Mouse (Mus musculus): Measurements from ENCODE around the gene Cers6.

Cers6 gene

DNA sequence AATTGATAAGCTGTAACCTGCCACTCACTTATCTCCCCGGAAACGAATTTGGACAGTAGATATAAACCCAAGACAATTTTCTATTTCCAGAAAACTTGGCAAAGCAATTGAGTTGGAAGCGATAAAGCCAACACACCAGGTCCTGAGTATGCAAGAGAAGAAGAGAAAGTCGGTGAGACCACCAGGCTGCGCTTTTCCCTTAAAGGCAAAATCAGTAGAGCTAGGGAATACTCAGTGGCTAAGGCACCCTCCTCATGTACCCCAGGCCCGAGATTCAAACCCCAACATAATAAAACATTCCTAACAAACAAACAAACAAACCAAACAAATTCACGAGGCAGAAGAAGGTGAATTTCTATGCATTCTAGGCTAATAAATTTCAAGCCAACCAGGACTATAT is 295.0 kb downstream of the Cers6 start:
- no peak for DNase-seq (ENCODE audit: low spot score in 2 of 2)

DNA sequence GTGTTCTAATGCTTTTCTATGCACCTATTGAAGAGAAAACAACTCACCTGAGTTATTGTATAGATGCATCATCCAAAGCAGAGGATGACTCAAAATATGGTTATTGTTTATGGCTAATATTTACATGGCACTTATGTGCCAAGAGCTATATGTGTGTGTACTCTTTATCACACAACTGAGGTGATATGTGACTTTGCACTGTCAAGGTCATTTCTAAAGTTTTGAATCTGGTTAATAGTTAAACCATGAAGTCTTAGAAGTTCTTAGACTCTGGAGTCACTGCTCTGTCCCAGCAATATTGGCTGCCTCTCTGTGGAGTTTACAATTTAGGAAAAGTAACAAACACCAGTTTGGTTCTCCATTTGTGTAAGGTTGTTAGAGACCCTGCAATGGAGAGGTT is 297.7 kb downstream of the Cers6 start:
- no peak for DNase-seq (ENCODE audit: low spot score in 2 of 2)

All from spleen, postnatal 14 days (tissue).